Mouse (Mus musculus) myocyte (in vitro differentiated cells): ENCODE data around the gene N4bp2. TPM values are rescaled to one million over a fixed set of nuclear protein-coding genes. Genes with fewer than 3 reads are reported as not detected.

Experiments
- H3K27me3 ChIP-seq: one replicate; pipeline ENCODE4 v1.6.1; 2011; ENCODE audit not compliant: control insufficient read depth, insufficient read depth, insufficient read length
- H3K36me3 ChIP-seq: one replicate; pipeline ENCODE4 v1.6.1; 2011; ENCODE audit not compliant: control insufficient read depth, insufficient read depth
- H3K4me2 ChIP-seq: one replicate; pipeline ENCODE4 v1.6.1; 2011; ENCODE audit warnings: low read depth, control low read depth
- H3K4me3 ChIP-seq: one replicate; pipeline ENCODE4 v1.5.1; 2011; ENCODE audit warnings: mild to moderate bottlenecking, control low read depth, moderate library complexity
- H3K79me2 ChIP-seq: one replicate; pipeline ENCODE4 v1.6.1; 2011; ENCODE audit not compliant: control insufficient read depth, insufficient read depth
- H3ac ChIP-seq: one replicate; pipeline ENCODE4 v1.6.1; 2011; ENCODE audit not compliant: control insufficient read depth, insufficient read length
- CEBPB ChIP-seq: IDR thresholded peaks from 2 replicates; pipeline ENCODE4 v1.6.1; 2011; ENCODE audit warnings: mild to moderate bottlenecking, moderate library complexity; ENCODE audit not compliant: poor library complexity, insufficient read depth, severe bottlenecking
- E2F4 ChIP-seq: IDR thresholded peaks from one replicate; pipeline ENCODE4 v1.6.1; 2011; ENCODE audit warnings: mild to moderate bottlenecking, control low read depth, moderate library complexity; ENCODE audit not compliant: insufficient read depth
- MAX ChIP-seq: IDR thresholded peaks from one replicate; pipeline ENCODE4 v1.6.1; 2011; ENCODE audit warnings: low read depth, mild to moderate bottlenecking, control low read depth
- MYOD1 ChIP-seq, 3 experiments: IDR thresholded peaks; one replicate each; pipeline ENCODE4 v1.6.1; 2011; ENCODE audit warnings: control low read depth in 2 of 3, low read depth in 2 of 3, mild to moderate bottlenecking in 2 of 3, moderate library complexity in 1 of 3; ENCODE audit not compliant: insufficient read length in 2 of 3, control insufficient read depth in 1 of 3
- MYOG ChIP-seq, 3 experiments: IDR thresholded peaks; one replicate each; pipeline ENCODE4 v1.6.1; 2011; ENCODE audit warnings: control low read depth in 2 of 3, low read depth in 2 of 3, mild to moderate bottlenecking in 2 of 3; ENCODE audit not compliant: insufficient read length in 2 of 3, control insufficient read depth in 1 of 3, insufficient read depth in 1 of 3
- POLR2A ChIP-seq: IDR thresholded peaks from one replicate; pipeline ENCODE4 v1.6.1; 2011; ENCODE audit warnings: low read depth, mild to moderate bottlenecking, control low read depth, moderate library complexity; ENCODE audit not compliant: insufficient read length
- POLR2AphosphoS2 ChIP-seq: IDR thresholded peaks from one replicate; pipeline ENCODE4 v1.6.1; 2011; ENCODE audit warnings: low read depth, control low read depth; ENCODE audit not compliant: insufficient read length
- REST ChIP-seq: IDR thresholded peaks from one replicate; pipeline ENCODE4 v1.6.1; 2011; ENCODE audit warnings: mild to moderate bottlenecking, control low read depth, moderate library complexity; ENCODE audit not compliant: insufficient read depth, insufficient read length
- SRF ChIP-seq: IDR thresholded peaks from one replicate; pipeline ENCODE4 v1.6.1; 2011; ENCODE audit warnings: low read depth; ENCODE audit not compliant: control insufficient read depth, insufficient read length
- TCF12 ChIP-seq: IDR thresholded peaks from one replicate; pipeline ENCODE4 v1.6.1; 2011; ENCODE audit warnings: mild to moderate bottlenecking, control low read depth; ENCODE audit not compliant: poor library complexity, insufficient read depth, severe bottlenecking
- TCF3 ChIP-seq: IDR thresholded peaks from one replicate; pipeline ENCODE4 v1.6.1; 2011; ENCODE audit warnings: low read depth, control low read depth; ENCODE audit not compliant: insufficient read length
- USF1 ChIP-seq: IDR thresholded peaks from one replicate; pipeline ENCODE4 v1.6.1; 2011; ENCODE audit warnings: low read depth, mild to moderate bottlenecking, control low read depth, moderate library complexity
- polyA plus RNA-seq: library from polyadenylated mRNA; unstranded; fragments of >200 nt; fragmentation: generic; extraction: Trizol; gene quantifications from one replicate; pipeline ENCODE4 v1.2.1, GENCODE M21; 2012; ENCODE audit warnings: missing spikeins

N4bp2 gene
- polyA plus RNA-seq, 1 experiment, result 1.9 TPM

DNA sequence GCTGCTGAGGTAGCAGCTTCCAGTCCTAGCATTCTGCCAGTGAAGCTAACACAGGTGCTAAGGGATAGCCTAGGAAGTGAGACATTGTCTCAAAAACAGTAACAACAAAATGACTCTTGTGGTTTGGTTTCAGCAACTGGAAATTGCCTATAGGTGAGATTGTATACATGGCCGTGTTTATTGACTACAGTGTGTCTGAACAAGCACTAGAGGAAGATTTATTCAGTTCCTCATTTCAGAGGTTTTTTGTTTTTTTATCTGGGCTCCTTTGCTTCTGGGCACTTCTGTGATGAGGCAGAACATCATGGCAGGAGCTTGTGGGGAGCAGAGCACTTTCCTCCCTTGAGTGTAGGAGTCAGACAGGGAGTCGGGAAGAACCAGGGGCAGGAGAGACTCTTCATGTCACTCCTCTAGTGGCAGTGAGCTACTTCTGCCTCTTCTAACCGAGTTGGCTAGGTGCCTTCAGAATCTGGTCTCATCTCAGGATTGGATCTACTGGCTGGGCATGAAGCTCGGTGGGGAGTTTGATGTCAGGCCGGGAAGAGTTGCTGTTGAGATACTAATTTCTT is 17.9 kb downstream of the N4bp2 start:
- no peak overlapping the region for H3K4me2 ChIP-seq
- TF ChIP-seq REST (no peak), MYOD1 (IDR thresholded peaks at IDR 0.05; ENCODE audit: control insufficient read depth in 1 of 3, insufficient read length in 2 of 3, low read depth in 2 of 3) (no peak), E2F4 (no peak), MAX (no peak), POLR2AphosphoS2 (no peak), CEBPB (no peak), TCF3 (no peak), USF1 (no peak), SRF (no peak), MYOG (IDR thresholded peaks at IDR 0.05; ENCODE audit: control insufficient read depth in 1 of 3, insufficient read depth in 1 of 3, insufficient read length in 2 of 3, low read depth in 2 of 3) (no peak), TCF12 (no peak), POLR2A (no peak)
- no peaks in the 10 kb centered on the region for H3K79me2 ChIP-seq
- no peaks in the 10 kb centered on the region for H3K27me3 ChIP-seq
- peaks cover 6% of the 10 kb centered on the region for H3K36me3 ChIP-seq
- no peak overlapping the region for H3K4me3 ChIP-seq
- H3ac ChIP-seq, result no peak overlapping the region

DNA sequence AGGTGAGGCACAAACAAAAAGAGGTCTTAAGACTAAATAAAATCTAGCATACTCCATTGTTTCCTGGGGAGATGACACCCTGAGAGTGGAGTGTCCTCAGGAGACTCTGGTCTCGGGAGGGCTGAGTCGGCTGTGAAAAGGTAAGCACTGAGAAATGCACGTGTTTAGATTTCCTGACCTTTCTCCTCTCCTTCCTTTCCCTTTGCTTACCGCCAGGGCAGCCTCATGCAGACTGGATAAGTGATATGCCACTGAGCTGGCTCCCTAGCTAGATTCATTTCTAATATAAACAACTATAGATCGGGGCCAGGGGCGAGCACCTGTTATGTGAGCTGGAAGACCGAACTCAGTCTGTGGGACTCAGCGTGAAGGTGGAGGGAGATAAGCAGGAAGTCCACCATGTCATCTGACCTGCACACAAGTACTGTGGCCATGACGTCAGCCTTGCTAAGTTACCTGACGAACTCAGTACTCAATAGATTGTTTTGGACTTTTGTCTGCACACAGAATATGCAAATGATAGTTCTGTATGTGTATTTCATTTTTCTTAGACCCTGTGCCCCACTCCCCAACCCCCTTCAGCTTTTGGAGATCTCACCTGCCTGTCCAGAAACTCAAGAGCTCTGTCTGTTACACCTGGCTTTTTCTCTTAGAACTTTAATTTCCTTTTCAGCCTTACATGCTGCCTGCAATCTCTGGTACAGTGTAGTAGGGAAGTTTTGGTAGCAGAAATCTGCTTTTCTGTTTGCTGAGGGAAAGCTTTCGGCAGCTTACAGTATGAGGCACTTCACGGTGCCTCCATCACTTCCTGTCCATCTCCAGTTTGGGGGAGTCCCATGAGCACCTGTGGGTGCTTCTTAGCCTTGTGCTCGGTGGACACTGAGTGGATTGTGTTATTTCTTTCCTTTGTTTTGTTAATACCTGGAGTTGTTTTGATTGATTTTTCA is 18.7 kb downstream of the N4bp2 start:
- no peak overlapping the region for H3K4me3 ChIP-seq
- no peak overlapping the region for H3K4me2 ChIP-seq
- no peaks in the 10 kb centered on the region for H3K79me2 ChIP-seq
- peaks cover 3% of the 10 kb centered on the region for H3K36me3 ChIP-seq
- TF ChIP-seq REST, result no peak
- TF ChIP-seq TCF3, result no peak
- no peak for TF ChIP-seq CEBPB
- TF ChIP-seq SRF, result no peak
- no peak for TF ChIP-seq POLR2A
- TF ChIP-seq USF1, result no peak
- TF ChIP-seq MYOD1 (IDR thresholded peaks at IDR 0.05; ENCODE audit: control insufficient read depth in 1 of 3, insufficient read length in 2 of 3, low read depth in 2 of 3), result no peak
- no peak for TF ChIP-seq MAX
- no peak for TF ChIP-seq MYOG (IDR thresholded peaks at IDR 0.05; ENCODE audit: control insufficient read depth in 1 of 3, insufficient read depth in 1 of 3, insufficient read length in 2 of 3, low read depth in 2 of 3)
- no peak for TF ChIP-seq TCF12
- no peak for TF ChIP-seq POLR2AphosphoS2
- TF ChIP-seq E2F4, result no peak
- H3ac ChIP-seq, result no peak overlapping the region
- no peaks in the 10 kb centered on the region for H3K27me3 ChIP-seq

DNA sequence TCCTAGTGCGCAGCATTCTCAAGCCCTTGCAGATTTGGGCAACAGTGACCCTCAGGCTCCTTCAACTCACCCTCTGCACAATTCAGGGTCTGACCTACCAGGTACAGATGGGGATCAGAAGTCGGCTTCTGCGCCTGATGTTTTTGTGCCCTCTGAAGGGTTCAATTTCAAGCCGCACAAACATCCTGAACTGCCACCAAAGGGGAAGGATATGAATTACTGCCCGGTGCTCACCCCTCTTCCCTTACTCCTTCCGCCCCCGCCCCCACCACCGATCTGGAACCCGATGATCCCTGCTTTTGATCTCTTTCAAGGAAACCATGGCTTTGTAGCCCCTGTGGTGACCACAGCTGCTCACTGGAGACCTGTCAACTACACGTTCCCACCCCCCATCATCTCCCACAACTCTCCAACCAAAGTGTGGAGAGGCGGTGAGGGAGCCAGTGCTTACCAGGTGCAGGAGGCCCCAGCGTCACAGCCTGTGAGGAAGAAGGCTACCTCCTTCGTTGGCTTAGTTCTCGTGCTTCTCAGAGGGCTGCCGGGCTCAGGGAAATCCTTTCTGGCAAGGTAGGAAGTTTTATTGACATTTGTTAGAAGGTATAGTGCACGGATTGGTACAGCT is 27.4 kb downstream of the N4bp2 start:
- TF ChIP-seq POLR2A, result no peak
- TF ChIP-seq MAX, result no peak
- H3K79me2 ChIP-seq, result no peaks in the 10 kb centered on the region
- H3ac ChIP-seq, result no peak overlapping the region
- no peak overlapping the region for H3K4me2 ChIP-seq
- no peak overlapping the region for H3K4me3 ChIP-seq
- no peaks in the 10 kb centered on the region for H3K27me3 ChIP-seq
- H3K36me3 ChIP-seq, result no peaks in the 10 kb centered on the region

DNA sequence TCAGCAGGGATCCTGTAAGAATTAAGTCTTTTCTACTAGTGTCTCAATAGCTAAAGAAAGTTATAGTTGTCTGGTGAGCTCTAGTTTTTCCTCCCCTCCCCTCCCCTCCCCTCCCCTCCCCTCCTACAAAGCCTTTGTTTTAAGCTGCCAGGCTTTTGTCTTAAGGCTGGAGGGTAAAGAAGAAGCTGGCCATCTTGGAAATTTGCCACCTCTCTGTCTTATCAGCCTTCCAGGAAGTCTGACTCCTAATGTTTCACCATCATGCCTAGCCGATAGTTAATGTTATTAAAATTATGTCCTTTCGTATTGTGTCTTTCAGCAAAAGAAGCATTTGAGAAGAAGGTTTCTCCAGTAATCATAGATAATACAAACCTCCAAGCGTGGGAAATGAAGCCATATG is 30.9 kb downstream of the N4bp2 start:
- Histone ChIP-seq H3K4me2 (no peak overlapping the region), H3K79me2 (no peaks in the 10 kb centered on the region), H3K27me3 (no peaks in the 10 kb centered on the region), H3K4me3 (no peak overlapping the region), H3ac (no peak overlapping the region), H3K36me3 (peaks cover 3% of the 10 kb centered on the region)
- no peak for TF ChIP-seq CEBPB
- no peak for TF ChIP-seq SRF
- no peak for TF ChIP-seq POLR2AphosphoS2

DNA sequence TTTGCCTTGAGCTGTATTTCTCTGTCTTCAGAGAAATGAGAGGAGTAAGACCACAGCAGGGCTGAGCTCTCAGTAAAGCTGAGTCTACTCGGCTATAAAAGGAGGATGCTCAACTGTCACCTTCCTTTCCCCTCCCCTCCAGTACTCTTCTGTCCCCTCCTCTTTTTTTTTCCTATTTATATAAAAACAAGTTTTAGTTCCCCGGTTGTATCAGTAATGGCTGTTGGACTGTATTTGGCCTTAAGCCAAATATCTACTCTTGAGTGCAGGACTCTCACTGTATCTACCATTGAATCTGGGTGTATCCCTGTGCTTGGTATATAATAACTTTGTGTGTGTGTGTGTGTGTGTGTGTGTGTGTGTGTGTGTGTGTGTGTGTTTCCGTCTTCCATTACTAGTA is 31.4 kb downstream of the N4bp2 start:
- H3K36me3 ChIP-seq, result peaks cover 3% of the 10 kb centered on the region
- no peaks in the 10 kb centered on the region for H3K27me3 ChIP-seq
- H3K4me2 ChIP-seq, result no peak overlapping the region
- H3K79me2 ChIP-seq, result no peaks in the 10 kb centered on the region
- H3K4me3 ChIP-seq, result no peak overlapping the region
- H3ac ChIP-seq, result no peak overlapping the region
- TF ChIP-seq MAX (no peak), CEBPB (no peak), USF1 (no peak), POLR2A (no peak), REST (no peak), MYOD1 (IDR thresholded peaks at IDR 0.05; ENCODE audit: control insufficient read depth in 1 of 3, insufficient read length in 2 of 3, low read depth in 2 of 3) (no peak), E2F4 (no peak), POLR2AphosphoS2 (no peak), TCF12 (no peak), SRF (no peak), MYOG (IDR thresholded peaks at IDR 0.05; ENCODE audit: control insufficient read depth in 1 of 3, insufficient read depth in 1 of 3, insufficient read length in 2 of 3, low read depth in 2 of 3) (no peak), TCF3 (no peak)
